In the genomic region with DNA sequence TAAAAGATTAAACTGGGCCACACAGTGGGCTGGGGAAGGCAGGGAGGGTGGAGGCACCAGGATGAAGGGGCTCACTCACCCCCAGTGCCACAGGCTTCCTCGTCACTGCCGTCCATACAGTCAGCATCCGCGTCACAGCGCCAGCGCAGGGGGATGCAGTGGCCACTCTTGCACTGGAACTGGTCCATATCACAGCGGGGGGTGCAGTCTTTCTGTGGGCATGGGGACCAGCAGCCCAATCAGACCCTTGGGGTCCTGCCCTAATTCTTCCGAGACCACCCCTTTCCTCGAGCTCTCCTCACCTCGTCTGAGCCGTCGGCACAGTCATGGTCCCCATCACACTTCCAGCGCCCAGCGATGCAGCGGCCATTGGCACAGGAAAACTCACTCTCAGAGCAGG, we compare ENCODE assay signal across 36 mouse cellular contexts. TPM values are rescaled to one million over a fixed set of nuclear protein-coding genes. Genes with fewer than 3 reads are reported as not detected.
"Had no signal": no experiment of that assay in that cellular context is flagged by ENCODE, and none has a peak within 500 bp of the region (broad histone marks: within the 10 kb centered on the region; RNA-seq: fewer than 3 reads in every experiment).

No protein-coding gene starts in this region.

- DNase-seq: left cerebral cortex, postnatal 4 days; liver; liver, embryonic 13.5 days; liver, postnatal 0 days; lung, adult 18-20 months; lung, adult 2 months; lung, embryonic 14.5 days; lung, postnatal 10 days; lung, postnatal 14 days; lung, postnatal 36 days; lung, postnatal 4 days; midbrain, embryonic 14.5 days had no signal

- H3K4me2 ChIP-seq: limb, embryonic 12.5 days; limb, embryonic 13.5 days; limb, embryonic 15.5 days; liver, embryonic 11.5 days; liver, embryonic 12.5 days; liver, embryonic 13.5 days; liver, embryonic 15.5 days; lung, embryonic 14.5 days; lung, embryonic 15.5 days; midbrain, embryonic 11.5 days; midbrain, embryonic 12.5 days; midbrain, embryonic 13.5 days; midbrain, embryonic 15.5 days; neural tube, embryonic 12.5 days had no signal

- H3K9me3 ChIP-seq: limb, embryonic 10.5 days; limb, embryonic 12.5 days; limb, embryonic 13.5 days; limb, embryonic 15.5 days; liver, embryonic 12.5 days; liver, embryonic 13.5 days; liver, embryonic 15.5 days; lung, embryonic 15.5 days; megakaryocyte, embryonic 14.5 days; midbrain, embryonic 10.5 days; midbrain, embryonic 12.5 days; midbrain, embryonic 13.5 days; midbrain, embryonic 15.5 days; neural tube, embryonic 12.5 days had no signal

- H3K27me3 ChIP-seq: limb, embryonic 12.5 days; limb, embryonic 13.5 days; limb, embryonic 15.5 days; liver, embryonic 15.5 days; lung, embryonic 15.5 days; midbrain, embryonic 12.5 days; midbrain, embryonic 13.5 days; midbrain, embryonic 15.5 days; neural tube, embryonic 12.5 days had no signal

- H3K27ac ChIP-seq: limb, embryonic 10.5 days; limb, embryonic 12.5 days; limb, embryonic 13.5 days; limb, embryonic 15.5 days; liver, embryonic 12.5 days; liver, embryonic 13.5 days; liver, embryonic 14.5 days; liver, embryonic 15.5 days; lung, embryonic 15.5 days; macrophage; midbrain, embryonic 10.5 days; midbrain, embryonic 12.5 days; midbrain, embryonic 13.5 days; midbrain, embryonic 15.5 days; neural tube, embryonic 12.5 days had no signal

- H3K4me1 ChIP-seq: limb, embryonic 10.5 days; limb, embryonic 12.5 days; limb, embryonic 13.5 days; limb, embryonic 15.5 days; liver, embryonic 12.5 days; liver, embryonic 13.5 days; liver, embryonic 15.5 days; lung, embryonic 15.5 days; megakaryocyte, embryonic 14.5 days; midbrain, embryonic 10.5 days; midbrain, embryonic 12.5 days; midbrain, embryonic 13.5 days; midbrain, embryonic 15.5 days; neural tube, embryonic 12.5 days had no signal

- ATAC-seq: liver, embryonic 12.5 days; liver, postnatal 0 days; lung, postnatal 0 days; midbrain, embryonic 13.5 days; midbrain, embryonic 15.5 days; midbrain, embryonic 16.5 days had no signal

- H3K9ac ChIP-seq: limb, embryonic 12.5 days; limb, embryonic 13.5 days; limb, embryonic 15.5 days; liver, embryonic 12.5 days; liver, embryonic 13.5 days; liver, embryonic 14.5 days; liver, embryonic 15.5 days; liver, postnatal 0 days; lung, embryonic 14.5 days; lung, embryonic 15.5 days; midbrain, embryonic 12.5 days; midbrain, embryonic 13.5 days; midbrain, embryonic 15.5 days; neural tube, embryonic 12.5 days had no signal

- H3K4me3 ChIP-seq: limb, embryonic 10.5 days; limb, embryonic 12.5 days; limb, embryonic 13.5 days; limb, embryonic 15.5 days; liver, embryonic 12.5 days; liver, embryonic 13.5 days; liver, embryonic 15.5 days; lung, embryonic 15.5 days; megakaryocyte, embryonic 14.5 days; midbrain, embryonic 10.5 days; midbrain, embryonic 12.5 days; midbrain, embryonic 13.5 days; midbrain, embryonic 15.5 days; neural tube, embryonic 12.5 days had no signal

RNA-seq across cellular contexts. Expression of gene Nxph4, which starts 13.9 kb away (rescaled TPM):
- total RNA-seq: liver, adult 2 months; megakaryocyte progenitor cell, adult 5-6 weeks; megakaryocyte, adult 5-6 weeks; megakaryocyte-erythroid progenitor cell, adult 5-6 weeks; monocyte, adult 5-6 weeks had no signal
- polyA plus RNA-seq: liver, adult 2 months; liver, embryonic 15.5 days; liver, postnatal 0 days; macrophage had no signal

RNA-seq across cellular contexts. Expression of gene Ndufa4l2, which starts 33.5 kb away (rescaled TPM):
- total RNA-seq: megakaryocyte progenitor cell, adult 5-6 weeks; megakaryocyte, adult 5-6 weeks; megakaryocyte-erythroid progenitor cell, adult 5-6 weeks; monocyte, adult 5-6 weeks had no signal
- polyA plus RNA-seq: macrophage had no signal

RNA-seq across cellular contexts. Expression of gene Stac3, which starts 46.8 kb away (rescaled TPM):
- total RNA-seq: megakaryocyte-erythroid progenitor cell, adult 5-6 weeks had no signal
- polyA plus RNA-seq: lung, embryonic 14.5 days had no signal
